Mouse (Mus musculus): Measurements from ENCODE around the gene Olfr1448.

GRCm38 (mm10) chr19:12883555-12883954 lies 40.7 kb downstream of the Olfr1448 start, which contains the start of gene Olfr1445:
- TF ChIP-seq CTCF (IDR thresholded peaks at IDR 0.05; ENCODE audit: control insufficient read depth, insufficient read depth, insufficient read length) = no peak
- TF ChIP-seq USF1 (IDR thresholded peaks at IDR 0.05; ENCODE audit: low read depth) = no peak
- TF ChIP-seq MAX (IDR thresholded peaks at IDR 0.05) = no peak
- TF ChIP-seq MYOD1 (IDR thresholded peaks at IDR 0.05; ENCODE audit: control insufficient read depth, insufficient read length, low read depth) = no peak
- no peak for TF ChIP-seq CEBPB (IDR thresholded peaks at IDR 0.05; ENCODE audit: low read depth)
- TF ChIP-seq FOSL1 (IDR thresholded peaks at IDR 0.05; ENCODE audit: insufficient read depth, low read length, poor library complexity, severe bottlenecking) = no peak
- TF ChIP-seq MYOG (IDR thresholded peaks at IDR 0.05; ENCODE audit: control insufficient read depth, extremely low read depth, insufficient read length) = no peak
